Mouse (Mus musculus) hindbrain, embryonic 11.5 days (tissue): ENCODE data around the gene 4933406M09Rik. TPM values are rescaled to one million over a fixed set of nuclear protein-coding genes. Genes with fewer than 3 reads are reported as not detected.

Experiments used
- ATAC-seq: fragments of 200-750 bp; cut with Nextera tagmentation; 2 replicates; pipeline ENCODE4 v1.8.0; 2017; ENCODE audit warnings: mild to moderate bottlenecking, moderate TSS enrichment, moderate library complexity; ENCODE audit not compliant: low FRiP score
- DNase-seq: peaks from one replicate; pipeline ENCODE4 v3.0.0-alpha.2; 2015; ENCODE audit warnings: low spot score
- H3K27ac ChIP-seq: fragments of 300-500 bp; sonication (generic); 2 replicates; pipeline ENCODE4 v1.5.1; 2014; ENCODE audit warnings: mild to moderate bottlenecking, low read depth, low read length
- H3K27me3 ChIP-seq: fragments of 300-500 bp; sonication (generic); 2 replicates; pipeline ENCODE4 v1.6.1; 2014; ENCODE audit warnings: mild to moderate bottlenecking, low read length, moderate library complexity, mixed read lengths; ENCODE audit not compliant: control insufficient read depth, insufficient read depth
- H3K36me3 ChIP-seq: fragments of 300-500 bp; sonication (generic); 2 replicates; pipeline ENCODE4 v1.6.1; 2014; ENCODE audit warnings: mild to moderate bottlenecking, low read length, moderate library complexity, mixed read lengths; ENCODE audit not compliant: control insufficient read depth, insufficient read depth
- H3K4me1 ChIP-seq: fragments of 300-500 bp; sonication (generic); replicated peaks from 2 replicates; pipeline ENCODE4 v1.6.1; 2014; ENCODE audit warnings: low read length, mixed read lengths; ENCODE audit not compliant: control insufficient read depth, insufficient read depth
- H3K4me2 ChIP-seq: fragments of 300-500 bp; sonication (generic); replicated peaks from 2 replicates; pipeline ENCODE4 v1.6.1; 2014; ENCODE audit warnings: mild to moderate bottlenecking, low read depth, low read length
- H3K4me3 ChIP-seq: fragments of 300-500 bp; sonication (generic); 2 replicates; pipeline ENCODE4 v1.5.1; 2014; ENCODE audit warnings: low read depth, low read length
- H3K9ac ChIP-seq: fragments of 300-500 bp; sonication (generic); 2 replicates; pipeline ENCODE4 v1.6.1; 2014; ENCODE audit warnings: low read depth, low read length
- H3K9me3 ChIP-seq: fragments of 300-500 bp; sonication (generic); 2 replicates; pipeline ENCODE4 v1.6.1; 2016; ENCODE audit warnings: low read length; ENCODE audit not compliant: control insufficient read depth
- WGBS: fragments of 180-500 bp; shearing (Covaris S2); extraction: QIAGEN DNeasy Blood & Tissue Kit; methylation state at CpG from one replicate; pipeline ENCODE4 v1.1.7; 2014; 5-methylcytosine and 5-hydroxymethylcytosine counted together
- polyA plus RNA-seq: library from polyadenylated mRNA; unstranded; fragments of >200 nt; fragmentation: Nextera tagmentation; extraction: Ambion mirVana; gene quantifications from 2 replicates; pipeline ENCODE4 v1.2.1, GENCODE M21; 2014

Gene 4933406M09Rik
- polyA plus RNA-seq, 1 experiment from 2014 or later = not detected

DNA sequence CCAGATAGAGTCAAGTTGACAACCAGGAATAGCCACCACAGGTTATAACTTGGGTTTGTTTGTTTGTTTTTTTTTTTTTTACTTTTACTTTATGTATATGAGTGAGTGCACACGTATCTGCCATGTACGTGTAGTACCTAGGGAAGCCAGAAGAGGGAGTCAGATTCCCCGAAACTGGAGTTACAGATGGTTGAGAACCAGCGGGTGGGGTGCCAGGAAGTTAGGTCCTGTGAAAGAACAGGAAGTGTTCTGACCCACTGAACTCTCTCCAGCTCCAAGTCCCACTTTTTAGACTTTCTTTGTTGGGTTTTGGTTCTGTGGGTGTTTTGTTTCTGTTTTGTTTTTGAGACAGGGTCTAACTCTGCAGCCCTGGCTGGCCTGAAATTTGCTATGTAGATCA, 49.7 kb downstream of the 4933406M09Rik start:
- Histone ChIP-seq H3K4me1 (no peaks in the 10 kb centered on the region), H3K27ac (no peak overlapping the region), H3K9me3 (no peaks in the 10 kb centered on the region), H3K4me2 (no peak overlapping the region), H3K4me3 (no peak overlapping the region), H3K27me3 (no peaks in the 10 kb centered on the region), H3K36me3 (no peaks in the 10 kb centered on the region), H3K9ac (no peak overlapping the region)
- peak; percentile 50 for DNase-seq
- WGBS = 32% methylated on average over 4 of the region's 4 CpGs
- ATAC-seq = no peak

GRCm38 (mm10) chr1:134440437-134440836, 54.7 kb downstream of the 4933406M09Rik start:
- Histone ChIP-seq H3K9me3 (no peaks in the 10 kb centered on the region), H3K4me1 (no peaks in the 10 kb centered on the region), H3K4me3 (no peak overlapping the region), H3K9ac (no peak overlapping the region), H3K36me3 (no peaks in the 10 kb centered on the region), H3K27ac (no peak overlapping the region), H3K4me2 (no peak overlapping the region), H3K27me3 (no peaks in the 10 kb centered on the region)
- ATAC-seq (no peak), DNase-seq (no peak)
- WGBS = 90% methylated on average over 6 of the region's 6 CpGs

Other genes starting within 250 kb of the 4933406M09Rik start
- 1.1 and 2.0 TPM in 2 replicates for gene Chil1, start 203.8 kb upstream of the 4933406M09Rik start, polyA plus RNA-seq
- 1.4 and 3.7 TPM in 2 replicates for gene Mybph, start 192.5 kb upstream of the 4933406M09Rik start, polyA plus RNA-seq
- gene Adora1, start 150.5 kb upstream of the 4933406M09Rik start, polyA plus RNA-seq = 0.24 and 0.25 TPM in 2 replicates
- gene Myog, start 96.0 kb upstream of the 4933406M09Rik start, polyA plus RNA-seq = 5.5 and 12.2 TPM in 2 replicates
- gene Ppfia4, start 53.0 kb upstream of the 4933406M09Rik start, polyA plus RNA-seq = 1.9 and 2.1 TPM in 2 replicates
- gene Tmem183a, start 24.0 kb upstream of the 4933406M09Rik start, polyA plus RNA-seq = 126 and 128 TPM in 2 replicates
- 26.1 and 26.7 TPM in 2 replicates for gene Cyb5r1, start 19.6 kb downstream of the 4933406M09Rik start, polyA plus RNA-seq
- 77.7 and 81.7 TPM in 2 replicates for gene Adipor1, start 29.4 kb downstream of the 4933406M09Rik start, polyA plus RNA-seq
- gene Klhl12, start 69.6 kb downstream of the 4933406M09Rik start, polyA plus RNA-seq = 26.4 and 32.9 TPM in 2 replicates
- gene Rabif, start 108.7 kb downstream of the 4933406M09Rik start, polyA plus RNA-seq = 51.8 and 54.5 TPM in 2 replicates
- not detected in 2 replicates for gene Mgat4e, start 163.7 kb downstream of the 4933406M09Rik start, polyA plus RNA-seq
- gene Kdm5b, start 174.2 kb downstream of the 4933406M09Rik start, polyA plus RNA-seq = 94.7 and 102 TPM in 2 replicates